Mouse (Mus musculus): Measurements from ENCODE around the gene Gm38100.

The Gm38100 gene

GRCm38 (mm10) chr1:175970710-175971109, 50.6 kb downstream of the Gm38100 start:
- no peak for DNase-seq
